Mouse (Mus musculus) testis, postnatal 14 days (tissue): ENCODE data around the gene Hmx2.
A peak's percentile ranks its signal among the peaks of the same experiment; 100 is the strongest.

Experiments
- DNase-seq: peaks from one replicate; pipeline ENCODE4 v3.0.0; 2021; ENCODE audit warnings: low spot score

The Hmx2 gene

DNA sequence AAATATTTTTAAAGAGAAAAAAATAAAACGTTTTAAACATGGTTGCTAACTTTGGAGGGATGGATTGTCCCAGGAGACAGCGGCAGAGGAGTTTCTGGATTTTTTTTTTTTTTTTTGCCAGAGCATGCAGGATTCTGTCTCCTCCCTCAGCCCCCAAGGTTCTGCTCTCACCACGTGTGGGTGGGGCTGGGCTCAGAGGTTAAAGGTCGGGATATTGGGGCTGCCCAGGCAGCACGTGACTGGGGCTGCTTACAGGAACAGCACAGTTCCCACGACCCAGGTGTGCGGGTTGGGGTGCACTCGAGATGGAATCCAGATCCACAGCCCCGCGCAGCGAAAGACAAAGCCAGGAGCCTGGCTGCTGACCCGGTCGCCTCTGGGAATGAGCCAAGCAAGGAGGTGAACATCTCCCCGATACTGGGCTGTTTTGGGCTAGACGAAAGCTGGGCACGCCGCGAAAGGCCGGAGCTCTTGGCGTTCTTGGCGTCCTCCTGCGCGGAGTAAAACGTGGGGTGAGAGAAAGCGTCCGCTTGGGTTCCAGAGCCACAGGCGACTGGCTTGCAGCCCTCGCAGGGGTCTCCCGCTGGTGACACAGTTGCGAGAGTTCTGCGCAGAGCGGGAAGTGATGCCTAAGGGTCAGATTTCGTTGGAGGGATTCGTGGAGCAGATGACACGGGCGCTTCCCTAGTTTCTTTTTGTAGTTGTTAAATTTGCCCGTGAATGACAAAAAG lies 8.1 kb downstream of the Hmx2 start:
- no peak for DNase-seq

DNA sequence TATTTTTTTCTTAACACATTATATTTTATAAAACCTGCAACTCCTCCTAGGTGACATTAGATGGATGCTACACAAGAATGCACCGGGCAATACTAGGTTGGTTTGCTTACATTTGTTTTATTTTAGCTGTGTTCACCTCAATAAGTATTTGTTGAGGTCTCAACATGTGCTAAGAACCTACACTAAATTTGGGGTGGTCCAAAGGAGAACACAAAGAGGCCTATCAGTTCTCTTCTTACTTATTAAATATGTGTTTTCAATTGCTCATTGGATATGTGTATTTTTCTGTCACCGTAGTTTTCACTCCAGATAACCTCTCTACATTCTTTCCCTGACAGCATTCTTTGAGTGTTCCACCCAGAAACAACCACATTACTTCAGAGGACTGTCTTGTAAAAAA lies 9.2 kb downstream of the Hmx2 start:
- DNase-seq: no peak

GRCm38 (mm10) chr7:131559986-131560696 lies 11.6 kb downstream of the Hmx2 start, which contains the start of gene Bub3:
TSS of gene Bub3 (plus strand) at chr7:131560222.
- peak; percentile 92 for DNase-seq

- DNase-seq: no peak
Observed at GRCm38 (mm10) chr7:131560697-131561042, 12.1 kb downstream of the Hmx2 start.

GRCm38 (mm10) chr7:131575246-131575645 lies 26.7 kb downstream of the Hmx2 start:
- DNase-seq: no peak

DNA sequence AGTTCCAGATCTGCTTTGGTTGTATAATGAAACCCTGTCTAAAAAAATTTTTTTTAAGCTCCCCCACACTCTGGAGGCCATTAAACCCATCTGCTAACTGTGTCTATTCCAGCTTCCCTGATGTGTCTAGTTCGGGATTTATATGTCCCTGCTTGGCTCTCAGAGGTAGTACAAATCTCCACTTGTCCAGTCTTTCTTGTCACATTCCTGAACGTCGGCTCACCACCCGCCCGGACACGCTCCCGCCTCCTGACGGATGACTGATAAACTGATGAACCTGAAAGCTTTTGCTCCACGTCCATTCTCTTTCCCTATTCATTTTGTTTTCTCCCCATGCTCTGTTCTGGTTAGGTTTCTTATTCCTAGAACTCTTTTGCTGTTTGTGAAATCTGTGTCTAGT lies 33.6 kb downstream of the Hmx2 start:
- no peak for DNase-seq

DNA sequence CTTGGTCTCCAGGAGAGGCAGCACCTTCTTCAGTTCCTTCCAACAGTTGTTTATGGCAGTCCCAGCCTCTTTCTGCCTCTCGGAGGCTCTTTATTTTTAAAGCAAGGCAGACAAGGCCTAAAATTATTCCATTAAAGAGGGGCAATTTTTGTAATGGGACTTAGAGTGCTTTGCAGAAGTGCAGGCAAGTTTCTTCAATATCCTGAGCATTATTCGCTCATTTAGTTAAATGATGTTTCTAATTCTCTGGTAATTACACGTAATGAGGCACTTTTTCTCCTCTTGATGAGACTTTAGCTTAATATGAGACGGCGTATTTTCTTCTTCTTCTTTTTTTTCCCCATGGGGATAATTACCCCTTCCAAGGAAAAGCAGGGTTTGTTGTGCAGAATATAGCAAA lies 37.0 kb downstream of the Hmx2 start:
- DNase-seq: no peak

GRCm38 (mm10) chr7:131597779-131598482 lies 49.4 kb downstream of the Hmx2 start:
- no peak for DNase-seq

GRCm38 (mm10) chr7:131598483-131598824 lies 49.9 kb downstream of the Hmx2 start:
- DNase-seq: no peak

GRCm38 (mm10) chr7:131602106-131602505 lies 53.5 kb downstream of the Hmx2 start:
- no peak for DNase-seq

DNA sequence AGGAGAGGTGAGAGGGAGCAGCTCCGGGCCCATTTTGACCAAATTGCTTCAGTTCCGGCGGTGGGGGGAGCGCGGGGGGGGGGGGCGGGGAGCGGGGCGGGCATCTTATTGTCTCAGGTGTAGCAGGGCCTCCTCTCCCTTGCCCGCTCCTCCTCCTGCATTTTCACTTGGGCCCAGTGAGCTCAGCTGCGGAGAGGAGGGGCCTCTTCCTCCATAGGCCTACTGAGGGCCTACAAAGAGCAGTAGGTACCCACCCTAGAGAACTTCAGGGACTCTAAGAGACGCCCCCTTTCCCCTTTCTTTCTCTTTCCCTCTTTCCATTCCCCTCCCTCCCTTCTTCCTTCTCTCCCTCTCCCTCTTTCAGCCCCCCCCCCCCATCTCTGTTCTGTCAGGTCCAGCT lies 54.6 kb downstream of the Hmx2 start:
- DNase-seq: no peak

GRCm38 (mm10) chr7:131604946-131605345 lies 56.4 kb downstream of the Hmx2 start:
- DNase-seq: no peak

GRCm38 (mm10) chr7:131605481-131605880 lies 56.9 kb downstream of the Hmx2 start:
- DNase-seq: no peak
